Mouse (Mus musculus) limb, embryonic 13.5 days (tissue): ENCODE data around the gene Slc25a11. TPM values are rescaled to one million over a fixed set of nuclear protein-coding genes. Genes with fewer than 3 reads are reported as not detected.

ENCODE experiments used
- ATAC-seq: fragments of 200-750 bp; cut with Nextera tagmentation; 2 replicates; pipeline ENCODE4 v1.8.0; 2017; ENCODE audit warnings: low read depth, moderate number of reproducible peaks, moderate TSS enrichment; ENCODE audit not compliant: low FRiP score
- H3K27ac ChIP-seq: fragments of 300-500 bp; sonication (generic); 2 replicates; pipeline ENCODE4 v1.5.1; 2015; ENCODE audit warnings: inconsistent platforms, mild to moderate bottlenecking, moderate library complexity
- H3K27me3 ChIP-seq: fragments of 300-500 bp; sonication (generic); 2 replicates; pipeline ENCODE4 v1.6.1; 2015; ENCODE audit warnings: mild to moderate bottlenecking, inconsistent platforms
- H3K36me3 ChIP-seq: fragments of 300-500 bp; sonication (generic); 2 replicates; pipeline ENCODE4 v1.6.1; 2015; ENCODE audit warnings: inconsistent platforms, mild to moderate bottlenecking, moderate library complexity
- H3K4me1 ChIP-seq: fragments of 300-500 bp; sonication (generic); 2 replicates; pipeline ENCODE4 v1.6.1; 2015; ENCODE audit warnings: inconsistent platforms
- H3K4me2 ChIP-seq: fragments of 300-500 bp; sonication (generic); replicated peaks from 2 replicates; pipeline ENCODE4 v1.6.1; 2015; ENCODE audit warnings: inconsistent platforms, mild to moderate bottlenecking, moderate library complexity
- H3K4me3 ChIP-seq: fragments of 300-500 bp; sonication (generic); 2 replicates; pipeline ENCODE4 v1.5.1; 2015; ENCODE audit warnings: moderate library complexity, mild to moderate bottlenecking, inconsistent platforms
- H3K9ac ChIP-seq: fragments of 300-500 bp; sonication (generic); 2 replicates; pipeline ENCODE4 v1.6.1; 2015; ENCODE audit warnings: mild to moderate bottlenecking, inconsistent platforms
- H3K9me3 ChIP-seq: fragments of 300-500 bp; sonication (generic); 2 replicates; pipeline ENCODE4 v1.6.1; 2016; ENCODE audit warnings: inconsistent platforms
- WGBS: fragments of 180-500 bp; shearing (Covaris S2); methylation state at CpG from one replicate; pipeline ENCODE4 v1.1.7; 2015; 5-methylcytosine and 5-hydroxymethylcytosine counted together
- polyA plus RNA-seq: library from polyadenylated mRNA; unstranded; fragments of >200 nt; fragmentation: Nextera tagmentation; extraction: Ambion mirVana; gene quantifications from 2 replicates; pipeline ENCODE4 v1.2.1, GENCODE M21; 2015

Slc25a11 gene
- polyA plus RNA-seq: 165 and 173 TPM in 2 replicates

- under 1% methylated on average over 63 of the region's 63 CpGs for WGBS
- H3K27ac ChIP-seq: peak within 1 kb of the TSS; percentile 91
- peak within 1 kb of the TSS; percentile 92 for H3K9ac ChIP-seq
- H3K27me3 ChIP-seq: no peaks in the 10 kb centered on the region
- peak within 1 kb of the TSS; percentile 99 for H3K4me2 ChIP-seq
- peak; percentile 89 for ATAC-seq
- no peaks in the 10 kb centered on the region for H3K9me3 ChIP-seq
- H3K4me1 ChIP-seq: peaks cover 49% of the 10 kb centered on the region
- peak within 1 kb of the TSS; percentile 91 for H3K4me3 ChIP-seq
- peaks cover 65% of the 10 kb centered on the region for H3K36me3 ChIP-seq
Observed at GRCm38 (mm10) chr11:70646691-70647650, at the start of gene Slc25a11, which contains the start of gene Rnf167. Gene Slc25a11 (minus strand): TSS chr11:70647479. Gene Rnf167 (plus strand): TSS chr11:70647235.

GRCm38 (mm10) chr11:70693504-70693903 lies 46.2 kb upstream of the Slc25a11 start:
- Histone ChIP-seq H3K4me1 (peaks cover 5% of the 10 kb centered on the region), H3K9ac (no peak overlapping the region), H3K4me2 (no peak overlapping the region), H3K27ac (no peak overlapping the region), H3K4me3 (no peak overlapping the region), H3K9me3 (no peaks in the 10 kb centered on the region), H3K27me3 (no peaks in the 10 kb centered on the region), H3K36me3 (no peaks in the 10 kb centered on the region)
- no peak for ATAC-seq
- 68% methylated on average over 3 of the region's 3 CpGs for WGBS

- no peak overlapping the region for H3K4me2 ChIP-seq
- H3K36me3 ChIP-seq: peaks cover 10% of the 10 kb centered on the region
- no peak overlapping the region for H3K9ac ChIP-seq
- peaks cover 24% of the 10 kb centered on the region for H3K4me1 ChIP-seq
- no peaks in the 10 kb centered on the region for H3K9me3 ChIP-seq
- ATAC-seq: no peak
- H3K27me3 ChIP-seq: no peaks in the 10 kb centered on the region
- H3K4me3 ChIP-seq: no peak overlapping the region
- H3K27ac ChIP-seq: no peak overlapping the region
- WGBS: 64% methylated on average over 4 of the region's 4 CpGs
Observed at GRCm38 (mm10) chr11:70689578-70689977, 42.3 kb upstream of the Slc25a11 start.

- no peaks in the 10 kb centered on the region for H3K9me3 ChIP-seq
- ATAC-seq: 0 out of 2 replicates have a peak, but pooled peaks have one; percentile 14
- WGBS: 13% methylated on average over 8 of the region's 8 CpGs
- peaks cover 24% of the 10 kb centered on the region for H3K4me1 ChIP-seq
- peak overlapping the region; percentile 87 for H3K4me2 ChIP-seq
- H3K27me3 ChIP-seq: no peaks in the 10 kb centered on the region
- H3K9ac ChIP-seq: peak overlapping the region; percentile 86
- H3K27ac ChIP-seq: peak overlapping the region; percentile 86; the same call in 1 of the 2 replicates
- peak overlapping the region; percentile 86 for H3K4me3 ChIP-seq
- peaks cover 22% of the 10 kb centered on the region for H3K36me3 ChIP-seq
Observed at GRCm38 (mm10) chr11:70688372-70688771, 41.1 kb upstream of the Slc25a11 start.

GRCm38 (mm10) chr11:70687601-70688199 lies 40.4 kb upstream of the Slc25a11 start, which contains the start of gene Camta2:
Gene Camta2 (minus strand): TSS chr11:70688105.
- Histone ChIP-seq H3K27ac (peak within 1 kb of the TSS; percentile 86), H3K9ac (peak within 1 kb of the TSS; percentile 86), H3K27me3 (no peaks in the 10 kb centered on the region), H3K4me2 (peak within 1 kb of the TSS; percentile 87), H3K36me3 (peaks cover 29% of the 10 kb centered on the region), H3K4me3 (peak within 1 kb of the TSS; percentile 86), H3K4me1 (peaks cover 24% of the 10 kb centered on the region), H3K9me3 (no peaks in the 10 kb centered on the region)
- under 1% methylated on average over 54 of the region's 55 CpGs for WGBS
- ATAC-seq: peak; percentile 83

GRCm38 (mm10) chr11:70686901-70687566 lies 39.8 kb upstream of the Slc25a11 start:
- Histone ChIP-seq H3K9ac (peak overlapping the region; percentile 86), H3K27me3 (no peaks in the 10 kb centered on the region), H3K4me3 (peak overlapping the region; percentile 86), H3K9me3 (no peaks in the 10 kb centered on the region), H3K4me2 (peak overlapping the region; percentile 87), H3K4me1 (peaks cover 27% of the 10 kb centered on the region), H3K27ac (peak overlapping the region; percentile 86), H3K36me3 (peaks cover 35% of the 10 kb centered on the region)
- peak; percentile 68 for ATAC-seq
- 3% methylated on average over 16 of the region's 16 CpGs for WGBS

- Histone ChIP-seq H3K27me3 (no peaks in the 10 kb centered on the region), H3K4me1 (peaks cover 24% of the 10 kb centered on the region), H3K9ac (no peak overlapping the region), H3K36me3 (peaks cover 63% of the 10 kb centered on the region), H3K9me3 (no peaks in the 10 kb centered on the region), H3K4me2 (no peak overlapping the region), H3K27ac (no peak overlapping the region), H3K4me3 (no peak overlapping the region)
- ATAC-seq: no peak
- 91% methylated on average over 5 of the region's 5 CpGs for WGBS
Observed at GRCm38 (mm10) chr11:70683640-70684039, 36.4 kb upstream of the Slc25a11 start.

GRCm38 (mm10) chr11:70681897-70682581 lies 34.8 kb upstream of the Slc25a11 start:
- H3K4me1 ChIP-seq: peaks cover 15% of the 10 kb centered on the region
- H3K4me2 ChIP-seq: no peak overlapping the region
- no peaks in the 10 kb centered on the region for H3K9me3 ChIP-seq
- H3K27ac ChIP-seq: no peak overlapping the region
- no peak overlapping the region for H3K4me3 ChIP-seq
- H3K9ac ChIP-seq: 0 out of 2 replicates have a peak overlapping the region, but pooled peaks have one; percentile 19
- H3K27me3 ChIP-seq: no peaks in the 10 kb centered on the region
- peaks cover 70% of the 10 kb centered on the region for H3K36me3 ChIP-seq
- WGBS: 19% methylated on average over 11 of the region's 11 CpGs
- ATAC-seq: 0 out of 2 replicates have a peak, but pooled peaks have one; percentile 32

- Histone ChIP-seq H3K36me3 (peaks cover 78% of the 10 kb centered on the region), H3K27me3 (no peaks in the 10 kb centered on the region), H3K4me2 (no peak overlapping the region), H3K9me3 (no peaks in the 10 kb centered on the region), H3K27ac (no peak overlapping the region), H3K4me1 (peaks cover 6% of the 10 kb centered on the region), H3K9ac (no peak overlapping the region), H3K4me3 (no peak overlapping the region)
- 63% methylated on average over 12 of the region's 12 CpGs for WGBS
- ATAC-seq: no peak
Observed at GRCm38 (mm10) chr11:70681170-70681569, 33.9 kb upstream of the Slc25a11 start.

- Histone ChIP-seq H3K36me3 (peaks cover 83% of the 10 kb centered on the region), H3K4me3 (no peak overlapping the region), H3K4me1 (peaks cover 5% of the 10 kb centered on the region; the same call in 1 of the 2 replicates), H3K27ac (no peak overlapping the region), H3K27me3 (no peaks in the 10 kb centered on the region), H3K4me2 (no peak overlapping the region), H3K9me3 (no peaks in the 10 kb centered on the region), H3K9ac (no peak overlapping the region)
- no peak for ATAC-seq
- WGBS: 94% methylated on average over 5 of the region's 8 CpGs
Observed at GRCm38 (mm10) chr11:70679894-70680293, 32.6 kb upstream of the Slc25a11 start.

GRCm38 (mm10) chr11:70679361-70679760 lies 32.1 kb upstream of the Slc25a11 start:
- Histone ChIP-seq H3K9ac (no peak overlapping the region), H3K27ac (no peak overlapping the region), H3K4me1 (peaks cover 5% of the 10 kb centered on the region; the same call in 1 of the 2 replicates), H3K4me2 (no peak overlapping the region), H3K27me3 (no peaks in the 10 kb centered on the region), H3K4me3 (no peak overlapping the region), H3K9me3 (no peaks in the 10 kb centered on the region), H3K36me3 (peaks cover 84% of the 10 kb centered on the region)
- no peak for ATAC-seq
- 94% methylated on average over 8 of the region's 8 CpGs for whole genome bisulfite sequencing
